Mouse (Mus musculus) forebrain, embryonic 11.5 days (tissue): ENCODE measurements at regions not wholly inside any gene's neighbourhood (a gene's known extent, or its start where the extent isn't known, plus 50 kb on each side); places are given as distances from the start of the nearest gene placed in this dataset.

Experiments
- ATAC-seq: fragments of 200-750 bp; cut with Nextera tagmentation; replicated peaks from 2 replicates; pipeline ENCODE4 v1.8.0; 2017; ENCODE audit warnings: moderate TSS enrichment; ENCODE audit not compliant: low FRiP score
- DNase-seq: peaks from one replicate; pipeline ENCODE4 v3.0.0-alpha.2; 2017; ENCODE audit warnings: low spot score
- H3K27ac ChIP-seq: fragments of 300-500 bp; sonication (generic); 2 replicates; pipeline ENCODE4 v1.5.1; 2014; ENCODE audit warnings: low read depth, low read length
- H3K27me3 ChIP-seq: fragments of 300-500 bp; sonication (generic); 2 replicates; pipeline ENCODE4 v1.6.1; 2014; ENCODE audit warnings: mild to moderate bottlenecking, low read length, mixed read lengths; ENCODE audit not compliant: control insufficient read depth, insufficient read depth
- H3K36me3 ChIP-seq: fragments of 300-500 bp; sonication (generic); 2 replicates; pipeline ENCODE4 v1.6.1; 2014; ENCODE audit warnings: mild to moderate bottlenecking, low read length, moderate library complexity, mixed read lengths; ENCODE audit not compliant: control insufficient read depth, insufficient read depth
- H3K4me1 ChIP-seq: fragments of 300-500 bp; sonication (generic); replicated peaks from 2 replicates; pipeline ENCODE4 v1.6.1; 2014; ENCODE audit warnings: low read length, mixed read lengths; ENCODE audit not compliant: control insufficient read depth, insufficient read depth
- H3K4me2 ChIP-seq: fragments of 300-500 bp; sonication (generic); 2 replicates; pipeline ENCODE4 v1.6.1; 2014; ENCODE audit warnings: low read depth, mild to moderate bottlenecking, low read length, moderate library complexity, mixed read lengths; ENCODE audit not compliant: severe bottlenecking
- H3K4me3 ChIP-seq: fragments of 300-500 bp; sonication (generic); 2 replicates; pipeline ENCODE4 v1.5.1; 2014; ENCODE audit warnings: low read depth, low read length
- H3K9ac ChIP-seq: fragments of 300-500 bp; sonication (generic); 2 replicates; pipeline ENCODE4 v1.6.1; 2014; ENCODE audit warnings: low read length
- H3K9me3 ChIP-seq: fragments of 300-500 bp; sonication (generic); 2 replicates; pipeline ENCODE4 v1.6.1; 2016; ENCODE audit warnings: low read length, mixed read lengths; ENCODE audit not compliant: control insufficient read depth
- WGBS: fragments of 180-500 bp; shearing (Covaris S2); extraction: QIAGEN DNeasy Blood & Tissue Kit; methylation state at CpG from one replicate; pipeline ENCODE4 v1.1.7; 2014; 5-methylcytosine and 5-hydroxymethylcytosine counted together

DNA sequence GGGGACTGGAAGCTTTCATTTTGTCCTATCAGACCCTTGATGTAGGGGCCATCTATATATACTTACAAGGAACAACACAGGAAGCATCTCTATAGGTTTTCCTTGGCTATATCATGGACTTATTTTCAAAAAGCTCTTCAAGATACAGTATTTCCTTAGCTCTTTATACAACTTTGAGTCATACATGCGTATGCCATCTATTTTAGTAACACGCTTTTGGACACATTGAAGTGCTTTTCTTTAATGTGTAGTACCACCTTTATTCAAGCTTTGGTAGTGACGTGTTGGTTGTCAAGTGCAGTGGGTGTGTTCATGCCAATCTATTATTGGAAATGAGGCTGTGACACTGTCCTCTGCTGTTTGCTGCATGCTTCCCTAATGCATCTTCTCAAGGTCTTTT, 202.1 kb upstream of the Cdh6 start:
- Histone ChIP-seq H3K36me3 (no peaks in the 10 kb centered on the region), H3K9me3 (no peaks in the 10 kb centered on the region), H3K27ac (no peak overlapping the region), H3K4me3 (no peak overlapping the region), H3K27me3 (no peaks in the 10 kb centered on the region), H3K4me2 (no peak overlapping the region), H3K9ac (no peak overlapping the region), H3K4me1 (no peaks in the 10 kb centered on the region)
- DNase-seq (no peak), ATAC-seq (no peak)
- 91% methylated on average over 3 of the region's 3 CpGs for WGBS

GRCm38 (mm10) chr15:13368799-13369198, 195.3 kb upstream of the Cdh6 start:
- Histone ChIP-seq H3K4me2 (no peak overlapping the region), H3K4me3 (no peak overlapping the region), H3K9ac (no peak overlapping the region), H3K4me1 (no peaks in the 10 kb centered on the region), H3K27ac (no peak overlapping the region), H3K36me3 (no peaks in the 10 kb centered on the region), H3K9me3 (no peaks in the 10 kb centered on the region), H3K27me3 (no peaks in the 10 kb centered on the region)
- 89% methylated on average over 5 of the region's 5 CpGs for WGBS
- DNase-seq (no peak), ATAC-seq (no peak)

DNA sequence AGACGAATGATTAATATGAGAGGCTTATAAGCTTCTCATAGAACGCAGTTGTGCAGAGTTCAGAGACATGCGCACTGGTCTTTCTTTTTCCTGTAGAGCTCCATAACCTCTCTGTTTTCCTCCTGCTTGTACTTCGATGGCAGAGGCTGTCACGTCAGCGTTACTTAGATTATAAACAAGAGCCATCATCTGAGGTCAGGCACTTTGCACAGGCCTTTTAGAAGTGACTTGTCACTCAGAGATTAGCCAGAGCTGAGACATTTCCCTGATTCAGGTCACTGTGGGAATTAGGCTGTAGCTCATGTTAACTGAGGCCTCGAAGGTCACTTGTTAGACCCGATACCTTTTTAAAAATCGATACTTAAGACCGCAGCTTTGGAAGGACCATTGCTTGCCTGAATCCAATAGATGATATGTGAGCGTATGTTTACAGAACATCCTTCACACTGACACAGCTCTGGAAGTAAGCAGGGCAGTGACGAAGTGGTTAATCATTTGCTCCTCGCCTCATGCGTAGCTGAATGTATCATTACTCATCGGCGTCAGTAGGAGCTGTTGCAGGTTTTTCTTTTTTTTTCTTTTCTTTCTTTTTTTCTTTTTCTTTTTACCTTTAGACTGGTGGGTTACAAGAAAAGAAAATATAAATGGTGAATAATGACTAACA, 193.9 kb upstream of the Cdh6 start:
- no peak overlapping the region for H3K27ac ChIP-seq
- H3K9me3 ChIP-seq = no peaks in the 10 kb centered on the region
- no peak overlapping the region for H3K9ac ChIP-seq
- no peaks in the 10 kb centered on the region for H3K4me1 ChIP-seq
- no peak overlapping the region for H3K4me3 ChIP-seq
- no peak for ATAC-seq
- no peaks in the 10 kb centered on the region for H3K27me3 ChIP-seq
- 86% methylated on average over 16 of the region's 16 CpGs for WGBS
- no peak overlapping the region for H3K4me2 ChIP-seq
- H3K36me3 ChIP-seq = no peaks in the 10 kb centered on the region
- DNase-seq = no peak

GRCm38 (mm10) chr15:13366606-13367005, 193.1 kb upstream of the Cdh6 start:
- no peak overlapping the region for H3K4me2 ChIP-seq
- H3K27me3 ChIP-seq = no peaks in the 10 kb centered on the region
- ATAC-seq (no peak), DNase-seq (no peak)
- no peaks in the 10 kb centered on the region for H3K4me1 ChIP-seq
- no peak overlapping the region for H3K9ac ChIP-seq
- no peak overlapping the region for H3K27ac ChIP-seq
- 84% methylated on average over 4 of the region's 4 CpGs for WGBS
- H3K4me3 ChIP-seq = no peak overlapping the region
- no peaks in the 10 kb centered on the region for H3K36me3 ChIP-seq
- H3K9me3 ChIP-seq = no peaks in the 10 kb centered on the region

- no peak overlapping the region for H3K4me2 ChIP-seq
- H3K9ac ChIP-seq = no peak overlapping the region
- no peaks in the 10 kb centered on the region for H3K27me3 ChIP-seq
- H3K4me3 ChIP-seq = no peak overlapping the region
- 48% methylated on average over 2 of the region's 2 CpGs for WGBS
- no peaks in the 10 kb centered on the region for H3K36me3 ChIP-seq
- DNase-seq (no peak), ATAC-seq (no peak)
- H3K9me3 ChIP-seq = no peaks in the 10 kb centered on the region
- H3K4me1 ChIP-seq = no peaks in the 10 kb centered on the region
- H3K27ac ChIP-seq = no peak overlapping the region
Measured at GRCm38 (mm10) chr15:13360741-13361140, 187.3 kb upstream of the Cdh6 start.

DNA sequence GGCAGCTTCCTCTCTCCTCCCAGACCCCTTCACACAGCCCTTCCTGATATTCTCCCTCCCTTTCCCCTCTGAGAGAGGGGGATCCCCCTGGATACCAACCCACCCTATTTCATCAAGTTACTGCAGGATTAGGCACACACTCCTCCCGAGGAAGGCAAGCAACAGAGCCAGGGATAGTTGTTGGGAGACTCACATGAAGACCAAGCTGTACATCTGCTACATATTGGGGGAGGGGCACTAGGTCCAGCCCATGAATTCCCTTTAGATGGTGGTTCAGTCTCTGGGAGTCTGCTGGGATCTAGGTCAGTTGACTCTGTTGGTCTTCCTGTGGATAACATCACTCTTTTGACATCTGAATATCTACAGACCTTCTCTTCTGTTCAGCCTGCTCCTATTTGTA, 185.6 kb upstream of the Cdh6 start:
- WGBS = 52% methylated on average over 1 of the region's 1 CpGs
- no peaks in the 10 kb centered on the region for H3K9me3 ChIP-seq
- H3K27ac ChIP-seq = no peak overlapping the region
- H3K4me2 ChIP-seq = no peak overlapping the region
- H3K36me3 ChIP-seq = no peaks in the 10 kb centered on the region
- H3K4me1 ChIP-seq = no peaks in the 10 kb centered on the region
- no peak overlapping the region for H3K4me3 ChIP-seq
- no peaks in the 10 kb centered on the region for H3K27me3 ChIP-seq
- ATAC-seq (no peak), DNase-seq (no peak)
- H3K9ac ChIP-seq = no peak overlapping the region

GRCm38 (mm10) chr15:13350321-13350720, 176.8 kb upstream of the Cdh6 start:
- H3K4me3 ChIP-seq = no peak overlapping the region
- H3K27me3 ChIP-seq = no peaks in the 10 kb centered on the region
- H3K36me3 ChIP-seq = no peaks in the 10 kb centered on the region
- no peak overlapping the region for H3K27ac ChIP-seq
- no peak overlapping the region for H3K9ac ChIP-seq
- no peak for DNase-seq
- no peaks in the 10 kb centered on the region for H3K9me3 ChIP-seq
- no peak overlapping the region for H3K4me2 ChIP-seq
- WGBS = 84% methylated on average over 3 of the region's 3 CpGs
- H3K4me1 ChIP-seq = no peaks in the 10 kb centered on the region
- no peak for ATAC-seq

DNA sequence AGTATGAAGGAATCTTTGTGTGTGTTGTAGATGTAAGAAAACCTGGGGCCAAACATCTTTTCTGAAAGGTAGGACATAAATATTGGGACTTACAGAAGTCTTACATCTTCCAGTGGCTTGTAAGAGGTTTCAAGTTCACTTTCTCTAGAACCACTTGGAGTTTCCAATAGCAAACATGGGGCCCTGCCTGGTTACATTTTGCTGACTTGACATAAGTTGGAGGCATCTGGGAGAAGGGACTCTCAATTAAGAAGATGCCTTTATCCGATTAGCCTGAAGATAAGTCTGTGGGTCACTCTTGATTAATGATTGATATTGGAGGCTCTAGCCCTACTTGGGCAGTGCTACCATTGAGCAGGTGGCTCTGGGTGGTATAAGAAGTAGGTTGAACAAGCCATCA, 162.9 kb upstream of the Cdh6 start:
- Histone ChIP-seq H3K4me2 (no peak overlapping the region), H3K9ac (no peak overlapping the region), H3K9me3 (no peaks in the 10 kb centered on the region), H3K27me3 (no peaks in the 10 kb centered on the region), H3K4me3 (no peak overlapping the region), H3K4me1 (no peaks in the 10 kb centered on the region), H3K36me3 (no peaks in the 10 kb centered on the region), H3K27ac (no peak overlapping the region)
- ATAC-seq = no peak
- 97% methylated on average over 1 of the region's 1 CpGs for WGBS
- no peak for DNase-seq

- H3K27ac ChIP-seq = no peak overlapping the region
- H3K9ac ChIP-seq = no peak overlapping the region
- 41% methylated on average over 2 of the region's 2 CpGs for WGBS
- H3K36me3 ChIP-seq = no peaks in the 10 kb centered on the region
- H3K27me3 ChIP-seq = no peaks in the 10 kb centered on the region
- no peaks in the 10 kb centered on the region for H3K4me1 ChIP-seq
- no peak overlapping the region for H3K4me3 ChIP-seq
- DNase-seq (no peak), ATAC-seq (no peak)
- H3K4me2 ChIP-seq = no peak overlapping the region
- no peaks in the 10 kb centered on the region for H3K9me3 ChIP-seq
Measured at GRCm38 (mm10) chr15:13324439-13324838, 151.0 kb upstream of the Cdh6 start.
